ENCODE assay signal across 10 mouse cellular contexts in the genomic region with DNA sequence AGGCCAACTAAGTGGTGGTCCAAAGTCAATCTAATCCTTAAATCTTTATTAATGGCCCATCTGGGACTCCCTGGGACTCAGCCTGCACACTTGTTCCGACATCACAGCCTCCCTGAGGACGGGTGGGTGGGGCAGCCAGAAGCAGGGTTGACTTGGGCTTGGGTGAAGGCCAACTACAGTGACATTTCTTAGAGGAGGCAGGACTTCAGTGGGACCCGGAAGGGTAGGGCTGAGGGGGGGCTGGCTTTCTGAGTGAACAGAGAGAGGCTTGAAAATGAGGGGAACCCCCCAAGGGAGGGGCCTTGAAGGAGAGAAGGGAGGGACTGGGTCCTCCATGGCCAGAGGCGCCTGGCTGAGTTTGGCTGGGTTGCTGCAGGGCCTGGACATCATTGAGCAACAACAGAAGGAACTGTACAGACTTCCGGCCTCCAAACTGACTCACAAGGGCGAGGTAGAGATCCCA. TPM values are rescaled to one million over a fixed set of nuclear protein-coding genes. Genes with fewer than 3 reads are reported as not detected.
DNase-seq lines count a peak whose midpoint lies in the region; ATAC-seq and TF ChIP-seq lines count a peak whose summit lies in the region.
"Had no signal": no experiment of that assay in that cellular context is flagged by ENCODE, and none has a peak within 500 bp of the region (broad histone marks: within the 10 kb centered on the region; RNA-seq: fewer than 3 reads in every experiment).

No protein-coding gene starts in this region.

- 69% methylated on average over 6 of the region's 6 CpGs for WGBS in heart, embryonic 12.5 days

- no peak for TF ChIP-seq EP300 in MEL (IDR thresholded peaks at IDR 0.05; ENCODE audit: low read depth in 1 of 2, low read length in 2 of 2)

- no peak for TF ChIP-seq POLR2A in MEL (IDR thresholded peaks at IDR 0.05; ENCODE audit: control insufficient read depth in 1 of 2, insufficient read depth in 1 of 2, low read depth in 1 of 2, low read length in 2 of 2, poor library complexity in 1 of 2)

- no peak overlapping the region for H3K27ac ChIP-seq in heart, embryonic 12.5 days (ENCODE audit: poor library complexity, severe bottlenecking)
- H3K27ac ChIP-seq in MEL (ENCODE audit: control insufficient read depth, low read depth, low read length), result no peak overlapping the region
- no peak overlapping the region for H3K27ac ChIP-seq in layer of hippocampus, adult 2 months
- H3K27ac ChIP-seq: liver, embryonic 14.5 days had no signal

- H3K9ac ChIP-seq in heart, embryonic 12.5 days, result no peak overlapping the region
- H3K9ac ChIP-seq in MEL (ENCODE audit: control insufficient read depth, low read depth, low read length, poor library complexity, severe bottlenecking), result no peak overlapping the region
- H3K9ac ChIP-seq: liver, embryonic 14.5 days had no signal

- H3K36me3 ChIP-seq in heart, embryonic 12.5 days, result no peaks in the 10 kb centered on the region
- no peaks in the 10 kb centered on the region for H3K36me3 ChIP-seq in MEL (ENCODE audit: control insufficient read depth in 1 of 2, insufficient read depth in 2 of 2, low read length in 2 of 2)

- no peak for TF ChIP-seq RAD21 in MEL (IDR thresholded peaks at IDR 0.05; ENCODE audit: low read depth, low read length)

- H3K9me3 ChIP-seq in heart, embryonic 12.5 days (replicated peaks), result no peaks in the 10 kb centered on the region
- H3K9me3 ChIP-seq in MEL (replicated peaks; ENCODE audit: insufficient read depth, low read length), result no peaks in the 10 kb centered on the region

- H3K4me1 ChIP-seq in heart, embryonic 12.5 days (replicated peaks), result peaks cover 24% of the 10 kb centered on the region
- H3K4me1 ChIP-seq in MEL (ENCODE audit: control insufficient read depth in 1 of 2, insufficient read depth in 2 of 2, low read length in 2 of 2), result no peaks in the 10 kb centered on the region

- ATAC-seq in heart, embryonic 12.5 days (ENCODE audit: insufficient number of reproducible peaks, low FRiP score), result no peak
- ATAC-seq in megakaryocyte, adult 5-6 weeks (ENCODE audit: poor library complexity, severe bottlenecking), result peak; percentile 79

- DNase-seq in heart, adult 11 months, result peak; percentile 98
- peak; percentile 35 for DNase-seq in MEL (ENCODE audit: low read depth, low spot score)
- DNase-seq in heart, postnatal 10 days, result peak; percentile 54 to 66
- no peak for DNase-seq in layer of hippocampus, adult 2 months (ENCODE audit: low spot score in 2 of 2)
- DNase-seq in embryo, embryonic 9.5 days (ENCODE audit: extremely low spot score), result no peak
- no peak for DNase-seq in embryo, embryonic 11 days

- TF ChIP-seq CTCF in MEL (IDR thresholded peaks at IDR 0.05 in 2 of 3, conservative IDR thresholded peaks at IDR 0.05 in 1 of 3; ENCODE audit: control insufficient read depth in 1 of 3, insufficient read depth in 1 of 3, low read depth in 2 of 3, low read length in 3 of 3, poor library complexity in 1 of 3, severe bottlenecking in 1 of 3), result no peak
- no peak for TF ChIP-seq CTCF in layer of hippocampus, adult 2 months (conservative IDR thresholded peaks at IDR 0.05)

- H3K27me3 ChIP-seq in heart, embryonic 12.5 days (replicated peaks), result peaks cover 11% of the 10 kb centered on the region; the same call in 1 of the 2 replicates
- peaks cover 9 to 16% of the 10 kb centered on the region in 2 experiments for H3K27me3 ChIP-seq in MEL (ENCODE audit: control insufficient read depth in 1 of 2, insufficient read depth in 2 of 2, low read length in 2 of 2)

- intact Hi-C loops in heart, postnatal 10 days (cut with DNase I), result no loop called here

- no peaks in the 10 kb centered on the region for H3K79me2 ChIP-seq in MEL (ENCODE audit: control insufficient read depth, insufficient read depth, low read length, poor library complexity)

- no peak overlapping the region for H3K4me3 ChIP-seq in heart, embryonic 12.5 days
- no peak overlapping the region for H3K4me3 ChIP-seq in MEL (ENCODE audit: control insufficient read depth in 1 of 2, insufficient read depth in 1 of 2, low read depth in 2 of 2, low read length in 2 of 2)
- no peak overlapping the region for H3K4me3 ChIP-seq in layer of hippocampus, adult 2 months

- no peak overlapping the region for H3K4me2 ChIP-seq in heart, embryonic 12.5 days

TF ChIP-seq in MEL, 35 proteins besides CTCF, POLR2A, EP300 and RAD21:
- no peak for TF ChIP-seq MYC (IDR thresholded peaks at IDR 0.05; ENCODE audit: low read depth, low read length)
- no peak for TF ChIP-seq SIN3A (IDR thresholded peaks at IDR 0.05; ENCODE audit: low read length)
- no peak for TF ChIP-seq E2F4 (IDR thresholded peaks at IDR 0.05; ENCODE audit: borderline replicate concordance, low read depth, low read length)
- no peak for TF ChIP-seq ZMIZ1 (IDR thresholded peaks at IDR 0.05; ENCODE audit: low read depth, low read length)
- TF ChIP-seq GATA1 (IDR thresholded peaks at IDR 0.05; ENCODE audit: low read depth, low read length), result no peak
- no peak for TF ChIP-seq MAFK (IDR thresholded peaks at IDR 0.05; ENCODE audit: borderline replicate concordance, low read depth, low read length)
- no peak for TF ChIP-seq UBTF (IDR thresholded peaks at IDR 0.05; ENCODE audit: borderline replicate concordance, insufficient read depth, low read depth, low read length)
- TF ChIP-seq JUND (IDR thresholded peaks at IDR 0.05; ENCODE audit: low read depth, low read length), result no peak
- TF ChIP-seq GABPA (IDR thresholded peaks at IDR 0.05; ENCODE audit: low read depth, low read length), result no peak
- no peak for TF ChIP-seq CHD1 (IDR thresholded peaks at IDR 0.05; ENCODE audit: low read depth, low read length)
- no peak for TF ChIP-seq ZKSCAN1 (IDR thresholded peaks at IDR 0.05; ENCODE audit: low read depth, low read length)

RNA-seq across cellular contexts. Expression of gene Spocd1, which starts 22.3 kb away (rescaled TPM):
- 0.33 and 0.36 TPM in 2 replicates for polyA plus RNA-seq in heart, embryonic 12.5 days (2016; fragmentation: Nextera tagmentation; extraction: Ambion mirVana)
- not detected in 2 replicates for total RNA-seq in MEL (2012; rRNA removed)
- under 1 TPM in 1 of 2 experiments, not detected in 1; 0.03 TPM for polyA plus RNA-seq in MEL (2012; ENCODE audit: insufficient read depth in 1 of 2, insufficient read length in 2 of 2, low read depth in 1 of 2, low replicate concordance in 2 of 2, missing spikeins in 1 of 2)
- total RNA-seq in heart, postnatal 10 days (2021), result under 1 TPM in 1 of 2 experiments, not detected in 1; 0.07 TPM
- 0.18 and 0.36 TPM in 2 replicates for total RNA-seq in megakaryocyte, adult 5-6 weeks (2015)
- total RNA-seq in megakaryocyte, adult 5-6 weeks (2017), result 0.08 and 0.44 TPM in 2 replicates
- total RNA-seq in layer of hippocampus, adult 2 months (2021), result 1 to 10 TPM in 1 of 2 experiments, under 1 TPM in 1; 0.42 to 1.0 TPM
- polyA plus RNA-seq: gonadal fat pad, adult 2 months had no signal

RNA-seq across cellular contexts. Expression of gene Adgrb2, which starts 33.3 kb away (rescaled TPM):
- 2.6 and 2.7 TPM in 2 replicates for polyA plus RNA-seq in heart, embryonic 12.5 days (2016; fragmentation: Nextera tagmentation; extraction: Ambion mirVana)
- total RNA-seq in MEL (2012; rRNA removed), result 0.04 TPM in 1 of 2 replicates, not detected in the other
- under 1 TPM in 1 of 2 experiments, not detected in 1; 0.15 TPM for polyA plus RNA-seq in MEL (2012; ENCODE audit: insufficient read depth in 1 of 2, insufficient read length in 2 of 2, low read depth in 1 of 2, low replicate concordance in 2 of 2, missing spikeins in 1 of 2)
- 1 to 10 TPM; 3.2 to 3.4 TPM for total RNA-seq in heart, postnatal 10 days (2021)
- total RNA-seq in megakaryocyte, adult 5-6 weeks (2015), result not detected in 2 replicates
- total RNA-seq in megakaryocyte, adult 5-6 weeks (2017), result 0.04 and 1.9 TPM in 2 replicates
- 100 to 1,000 TPM; 549 to 563 TPM for total RNA-seq in layer of hippocampus, adult 2 months (2021)

Comparison
In these comparisons a context has a peak if more than half of its experiments do, and no peak if none do; other contexts are left out.
1. DNase-seq: peak in heart, adult 11 months (single experiment), MEL (single experiment) and heart, postnatal 10 days (2 of 2); none in layer of hippocampus, adult 2 months (0 of 2), embryo, embryonic 9.5 days (single experiment) and embryo, embryonic 11 days (single experiment).
2. RNA of gene Adgrb2, which starts 33.3 kb away (total RNA-seq): 549 to 563 TPM in layer of hippocampus, adult 2 months; 3.2 to 3.4 TPM in heart, postnatal 10 days, 0.04 TPM in MEL and 0.04 to 1.9 TPM in megakaryocyte, adult 5-6 weeks; every median in the first group is over 100 times any median in the second.